Mouse (Mus musculus): ENCODE results near the gene Lpin2. TPM values are rescaled to one million over a fixed set of nuclear protein-coding genes. Genes with fewer than 3 reads are reported as not detected.

Gene Lpin2
- polyA plus RNA-seq, 1 experiment from 2014 or later, result 30.8 TPM

- Histone ChIP-seq H3K27ac (ENCODE audit: low read length) (no peak overlapping the region), H3K4me2 (ENCODE audit: low read depth, low read length) (no peak overlapping the region), H3K9ac (ENCODE audit: low read length) (no peak overlapping the region), H3K4me3 (ENCODE audit: low read length) (no peak overlapping the region), H3K4me1 (replicated peaks; ENCODE audit: control insufficient read depth, insufficient read depth, low read length) (peaks cover 5% of the 10 kb centered on the region; the same call in 1 of the 2 replicates), H3K9me3 (ENCODE audit: control insufficient read depth, low read length) (no peaks in the 10 kb centered on the region), H3K27me3 (ENCODE audit: control insufficient read depth, insufficient read depth, low read depth, low read length) (no peaks in the 10 kb centered on the region), H3K36me3 (ENCODE audit: control insufficient read depth, insufficient read depth, low read length) (no peaks in the 10 kb centered on the region)
- 0 out of 2 replicates have a peak, but pooled peaks have one; percentile 26 for ATAC-seq (ENCODE audit: low read depth)
- 43% methylated on average over 5 of the region's 5 CpGs for WGBS
These were observed 14.1 kb upstream of the Lpin2 start for GRCm38 (mm10) chr17:71168205-71168815.

- Histone ChIP-seq H3K4me3 (ENCODE audit: low read length) (no peak overlapping the region), H3K27me3 (ENCODE audit: control insufficient read depth, insufficient read depth, low read depth, low read length) (no peaks in the 10 kb centered on the region), H3K4me1 (replicated peaks; ENCODE audit: control insufficient read depth, insufficient read depth, low read length) (peaks cover 5% of the 10 kb centered on the region; the same call in 1 of the 2 replicates), H3K36me3 (ENCODE audit: control insufficient read depth, insufficient read depth, low read length) (no peaks in the 10 kb centered on the region), H3K27ac (ENCODE audit: low read length) (no peak overlapping the region), H3K9ac (ENCODE audit: low read length) (no peak overlapping the region), H3K4me2 (ENCODE audit: low read depth, low read length) (no peak overlapping the region), H3K9me3 (ENCODE audit: control insufficient read depth, low read length) (no peaks in the 10 kb centered on the region)
- 35% methylated on average over 9 of the region's 9 CpGs for WGBS
- no peak for ATAC-seq (ENCODE audit: low read depth)
These were observed 13.5 kb upstream of the Lpin2 start for GRCm38 (mm10) chr17:71168846-71169245.

DNA sequence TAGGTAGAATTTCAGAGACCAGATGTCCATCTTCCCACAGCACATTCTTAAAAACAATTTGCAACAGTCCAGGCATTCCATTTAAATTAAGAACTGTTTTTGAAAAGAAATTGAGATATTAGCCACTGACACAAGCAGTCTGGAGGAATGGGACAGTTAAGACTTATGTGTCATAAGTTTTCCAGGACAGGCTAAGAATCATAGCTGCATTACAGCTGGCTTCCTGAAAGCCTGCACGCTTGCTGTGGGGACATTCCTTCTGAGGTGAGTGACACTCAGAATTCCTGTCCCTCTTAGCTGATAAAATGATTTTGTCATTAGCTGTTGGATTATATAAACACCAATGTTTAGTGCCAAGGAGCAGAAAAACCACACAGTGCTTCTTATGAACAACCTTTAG, 12.7 kb upstream of the Lpin2 start:
- H3K9ac ChIP-seq (ENCODE audit: low read length), result no peak overlapping the region
- H3K36me3 ChIP-seq (ENCODE audit: control insufficient read depth, insufficient read depth, low read length), result no peaks in the 10 kb centered on the region
- 13% methylated on average over 1 of the region's 1 CpGs for WGBS
- no peak overlapping the region for H3K4me2 ChIP-seq (ENCODE audit: low read depth, low read length)
- 0 out of 2 replicates have a peak, but pooled peaks have one; percentile 36 for ATAC-seq (ENCODE audit: low read depth)
- H3K27ac ChIP-seq (ENCODE audit: low read length), result no peak overlapping the region
- no peaks in the 10 kb centered on the region for H3K27me3 ChIP-seq (ENCODE audit: control insufficient read depth, insufficient read depth, low read depth, low read length)
- peaks cover 5% of the 10 kb centered on the region; the same call in 1 of the 2 replicates for H3K4me1 ChIP-seq (replicated peaks; ENCODE audit: control insufficient read depth, insufficient read depth, low read length)
- no peaks in the 10 kb centered on the region for H3K9me3 ChIP-seq (ENCODE audit: control insufficient read depth, low read length)
- no peak overlapping the region for H3K4me3 ChIP-seq (ENCODE audit: low read length)

GRCm38 (mm10) chr17:71171161-71171560, 11.2 kb upstream of the Lpin2 start:
- no peak overlapping the region for H3K9ac ChIP-seq (ENCODE audit: low read length)
- no peaks in the 10 kb centered on the region for H3K27me3 ChIP-seq (ENCODE audit: control insufficient read depth, insufficient read depth, low read depth, low read length)
- H3K4me3 ChIP-seq (ENCODE audit: low read length), result no peak overlapping the region
- peaks cover 5% of the 10 kb centered on the region; the same call in 1 of the 2 replicates for H3K4me1 ChIP-seq (replicated peaks; ENCODE audit: control insufficient read depth, insufficient read depth, low read length)
- no peak overlapping the region for H3K4me2 ChIP-seq (ENCODE audit: low read depth, low read length)
- ATAC-seq (ENCODE audit: low read depth), result no peak
- H3K9me3 ChIP-seq (ENCODE audit: control insufficient read depth, low read length), result no peaks in the 10 kb centered on the region
- 82% methylated on average over 4 of the region's 4 CpGs for WGBS
- no peaks in the 10 kb centered on the region for H3K36me3 ChIP-seq (ENCODE audit: control insufficient read depth, insufficient read depth, low read length)
- H3K27ac ChIP-seq (ENCODE audit: low read length), result no peak overlapping the region

- 76% methylated on average over 4 of the region's 4 CpGs for WGBS
- Histone ChIP-seq H3K27ac (ENCODE audit: low read length) (no peak overlapping the region), H3K4me3 (ENCODE audit: low read length) (no peak overlapping the region), H3K27me3 (ENCODE audit: control insufficient read depth, insufficient read depth, low read depth, low read length) (no peaks in the 10 kb centered on the region), H3K4me2 (ENCODE audit: low read depth, low read length) (no peak overlapping the region), H3K9ac (ENCODE audit: low read length) (no peak overlapping the region), H3K36me3 (ENCODE audit: control insufficient read depth, insufficient read depth, low read length) (no peaks in the 10 kb centered on the region), H3K4me1 (replicated peaks; ENCODE audit: control insufficient read depth, insufficient read depth, low read length) (peaks cover 4% of the 10 kb centered on the region), H3K9me3 (ENCODE audit: control insufficient read depth, low read length) (no peaks in the 10 kb centered on the region)
- no peak for ATAC-seq (ENCODE audit: low read depth)
These were observed 5.0 kb upstream of the Lpin2 start for GRCm38 (mm10) chr17:71177336-71177735.

- Histone ChIP-seq H3K9me3 (ENCODE audit: control insufficient read depth, low read length) (no peaks in the 10 kb centered on the region), H3K27me3 (ENCODE audit: control insufficient read depth, insufficient read depth, low read depth, low read length) (no peaks in the 10 kb centered on the region), H3K27ac (ENCODE audit: low read length) (no peak overlapping the region), H3K4me1 (replicated peaks; ENCODE audit: control insufficient read depth, insufficient read depth, low read length) (peaks cover 9% of the 10 kb centered on the region), H3K4me2 (ENCODE audit: low read depth, low read length) (no peak overlapping the region), H3K4me3 (ENCODE audit: low read length) (no peak overlapping the region), H3K9ac (ENCODE audit: low read length) (no peak overlapping the region), H3K36me3 (ENCODE audit: control insufficient read depth, insufficient read depth, low read length) (no peaks in the 10 kb centered on the region)
- 58% methylated on average over 2 of the region's 2 CpGs for WGBS
- ATAC-seq (ENCODE audit: low read depth), result no peak
These were observed 4.4 kb upstream of the Lpin2 start for GRCm38 (mm10) chr17:71177949-71178348.

GRCm38 (mm10) chr17:71178530-71179181, 3.7 kb upstream of the Lpin2 start:
- Histone ChIP-seq H3K9ac (ENCODE audit: low read length) (no peak overlapping the region), H3K36me3 (ENCODE audit: control insufficient read depth, insufficient read depth, low read length) (no peaks in the 10 kb centered on the region), H3K27me3 (ENCODE audit: control insufficient read depth, insufficient read depth, low read depth, low read length) (no peaks in the 10 kb centered on the region), H3K9me3 (ENCODE audit: control insufficient read depth, low read length) (no peaks in the 10 kb centered on the region), H3K27ac (ENCODE audit: low read length) (no peak overlapping the region; the same call in 1 of the 2 replicates), H3K4me2 (ENCODE audit: low read depth, low read length) (no peak overlapping the region), H3K4me3 (ENCODE audit: low read length) (no peak overlapping the region), H3K4me1 (replicated peaks; ENCODE audit: control insufficient read depth, insufficient read depth, low read length) (peaks cover 9% of the 10 kb centered on the region)
- ATAC-seq (ENCODE audit: low read depth), result no peak
- 19% methylated on average over 10 of the region's 10 CpGs for WGBS

DNA sequence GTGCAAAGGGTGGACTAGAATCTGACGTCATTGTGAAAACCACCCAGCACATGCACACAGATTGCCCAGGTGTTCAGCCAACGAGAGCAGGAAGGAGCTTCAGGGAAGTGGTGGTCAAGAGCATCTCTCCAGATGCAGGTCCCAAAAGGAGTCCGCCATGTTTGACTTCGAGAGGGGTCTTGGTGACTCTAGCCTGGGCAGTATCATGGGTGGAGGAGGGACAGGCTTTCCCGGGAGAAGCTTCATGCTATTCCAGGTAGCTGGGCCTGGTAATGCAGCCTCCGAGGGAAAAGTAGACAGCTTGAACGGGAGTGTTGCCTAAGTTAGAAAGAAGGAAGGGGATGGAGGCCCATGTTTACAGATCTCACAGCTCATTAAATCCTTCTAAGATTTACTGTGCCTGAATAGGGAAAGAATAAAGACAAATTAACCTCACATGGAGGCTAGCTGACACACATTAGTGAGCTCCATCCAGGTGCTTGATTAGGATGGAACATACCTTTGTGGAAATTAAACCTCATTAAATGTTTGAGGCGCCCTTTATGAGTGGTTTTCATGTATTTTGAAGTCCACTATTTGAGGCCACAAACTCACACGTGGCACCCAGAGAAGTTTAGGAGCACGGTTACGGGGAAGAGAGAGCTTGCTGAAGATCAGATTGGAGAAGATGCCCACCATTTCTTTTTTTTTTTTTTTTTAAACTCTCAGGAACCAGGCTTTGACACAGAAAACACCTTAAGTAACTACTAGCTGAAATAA, 2.6 kb upstream of the Lpin2 start:
- Histone ChIP-seq H3K4me3 (ENCODE audit: low read length) (no peak overlapping the region), H3K9ac (ENCODE audit: low read length) (no peak overlapping the region), H3K36me3 (ENCODE audit: control insufficient read depth, insufficient read depth, low read length) (no peaks in the 10 kb centered on the region), H3K9me3 (ENCODE audit: control insufficient read depth, low read length) (no peaks in the 10 kb centered on the region), H3K4me1 (replicated peaks; ENCODE audit: control insufficient read depth, insufficient read depth, low read length) (peaks cover 12% of the 10 kb centered on the region), H3K4me2 (ENCODE audit: low read depth, low read length) (no peak overlapping the region), H3K27me3 (ENCODE audit: control insufficient read depth, insufficient read depth, low read depth, low read length) (no peaks in the 10 kb centered on the region), H3K27ac (ENCODE audit: low read length) (no peak overlapping the region)
- WGBS, result 81% methylated on average over 11 of the region's 11 CpGs
- ATAC-seq (ENCODE audit: low read depth), result no peak

DNA sequence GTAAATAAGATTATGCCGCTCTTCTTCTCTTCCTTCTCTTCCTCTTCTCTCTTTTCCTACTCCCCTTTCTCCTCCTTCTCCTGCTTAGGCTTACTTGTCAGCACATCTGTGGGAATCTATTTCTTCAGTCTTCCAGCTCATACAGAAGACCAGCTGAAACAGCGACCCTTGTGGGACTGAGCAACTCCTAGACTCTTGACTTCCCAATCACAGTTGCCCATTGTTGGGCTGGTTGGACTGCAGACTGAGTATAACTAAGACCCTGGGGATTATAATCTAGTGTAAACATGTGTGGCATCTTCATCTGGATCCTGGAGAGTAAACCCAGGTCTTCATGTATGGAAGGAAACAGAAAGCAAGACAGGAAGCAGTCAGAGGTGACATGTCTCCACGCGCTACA, 1.8 kb upstream of the Lpin2 start:
- Histone ChIP-seq H3K4me2 (ENCODE audit: low read depth, low read length) (no peak overlapping the region), H3K36me3 (ENCODE audit: control insufficient read depth, insufficient read depth, low read length) (no peaks in the 10 kb centered on the region), H3K9me3 (ENCODE audit: control insufficient read depth, low read length) (no peaks in the 10 kb centered on the region), H3K9ac (ENCODE audit: low read length) (no peak overlapping the region), H3K4me3 (ENCODE audit: low read length) (no peak overlapping the region), H3K4me1 (replicated peaks; ENCODE audit: control insufficient read depth, insufficient read depth, low read length) (peaks cover 21% of the 10 kb centered on the region), H3K27ac (ENCODE audit: low read length) (no peak overlapping the region), H3K27me3 (ENCODE audit: control insufficient read depth, insufficient read depth, low read depth, low read length) (no peaks in the 10 kb centered on the region)
- 93% methylated on average over 4 of the region's 4 CpGs for WGBS
- ATAC-seq (ENCODE audit: low read depth), result no peak

Data from lung, embryonic 16.5 days (tissue).